Mouse (Mus musculus) adrenal gland, postnatal 36 days (tissue): Measurements from ENCODE around the gene Adgrl2. TPM values are rescaled to one million over a fixed set of nuclear protein-coding genes. Genes with fewer than 3 reads are reported as not detected.

Source experiments
- DNase-seq, 2 experiments: peaks; one replicate each; pipeline ENCODE4 v3.0.0; 2021; ENCODE audit warnings: mixed read lengths in 1 of 2
- long read RNA-seq, 2 experiments: library from polyadenylated mRNA; stranded (forward); transcript quantifications; one replicate each; pipeline ENCODE4 v2.0.0; 2021; ENCODE audit warnings: borderline sequencing depth in 2 of 2
- total RNA-seq, 2 experiments: library from RNA; stranded (reverse); gene quantifications; 2 replicates each; pipeline ENCODE4 v1.2.3; 2021

The Adgrl2 gene
- 10 to 100 TPM; 71.9 to 94.9 TPM for total RNA-seq
- long read RNA-seq, experiment 1, partial matches to known transcripts = 2 of 6 reads
- long read RNA-seq, experiment 1, other reads (novel, unspliced or antisense) = 3 of 6 reads
- long read RNA-seq, experiment 2, partial matches to known transcripts = 0 of 3 reads
- long read RNA-seq, experiment 2, other reads (novel, unspliced or antisense) = 3 of 3 reads

DNA sequence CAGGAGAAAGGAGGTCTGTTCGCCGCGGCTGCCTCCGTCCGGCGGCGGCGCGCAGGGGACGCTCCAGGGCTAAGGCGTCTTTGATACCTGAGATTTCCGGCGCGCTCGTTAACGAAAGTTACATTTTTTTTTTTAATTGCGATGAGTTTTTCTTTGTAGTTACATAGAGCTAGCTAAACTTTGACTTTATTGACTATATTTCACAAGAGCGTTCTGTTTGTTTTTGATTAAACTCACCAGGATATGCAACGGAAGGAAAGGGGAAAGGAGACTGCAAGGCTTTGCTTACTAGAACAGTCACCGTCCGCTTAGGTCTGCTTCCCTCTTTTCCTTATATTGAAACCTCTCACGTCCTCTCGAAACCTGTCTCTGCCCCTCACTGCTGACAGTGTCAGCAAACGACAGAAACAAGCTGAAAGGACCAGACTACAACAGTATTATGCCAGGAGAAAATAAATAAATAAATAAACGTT is at the start of gene Adgrl2:
Adgrl2 (minus strand) TSS at position 25 of the 473 bp plus-strand sequence.
- DNase-seq = no peak

- DNase-seq = no peak
These were observed 48.4 kb upstream of the Adgrl2 start for GRCm38 (mm10) chr3:149038771-149039170.

DNA sequence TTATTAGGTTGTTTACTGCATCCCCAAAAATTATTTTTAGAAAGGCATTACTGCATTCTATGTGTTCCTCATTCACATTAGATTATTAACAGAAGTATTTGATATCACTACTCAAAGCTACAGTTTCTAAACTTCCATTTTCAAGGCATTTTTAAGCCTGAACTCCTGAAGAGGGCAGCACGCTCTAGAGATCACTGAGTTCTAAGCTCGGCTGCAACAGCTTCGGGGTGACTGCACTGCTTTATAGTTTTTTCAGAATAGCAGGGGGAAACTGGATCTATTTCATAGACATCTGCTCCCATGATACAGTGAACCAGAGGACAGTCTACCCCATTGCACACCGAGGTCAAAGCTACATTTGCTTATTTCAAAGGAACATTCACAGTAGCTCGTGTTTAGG is 29.6 kb upstream of the Adgrl2 start:
- DNase-seq = no peak

DNA sequence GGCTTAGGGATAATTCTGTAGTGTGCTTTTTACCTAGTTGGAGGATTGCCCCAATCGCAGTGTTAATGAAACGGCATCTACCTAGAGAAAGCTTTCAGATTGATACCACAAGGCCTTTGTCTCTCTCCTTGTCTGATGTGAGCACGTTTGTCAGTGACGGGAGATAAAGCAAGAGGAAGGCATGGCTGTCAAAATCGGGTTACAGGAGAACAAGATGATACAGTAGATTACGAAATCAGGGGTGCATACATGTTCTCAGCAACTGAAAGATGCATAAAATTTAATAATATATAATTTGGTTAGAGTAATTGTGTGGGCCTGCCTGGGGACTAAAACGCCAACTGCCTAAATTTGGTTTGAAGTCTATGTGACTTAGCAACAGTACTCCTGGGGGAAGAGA is 19.0 kb upstream of the Adgrl2 start:
- DNase-seq = no peak

DNA sequence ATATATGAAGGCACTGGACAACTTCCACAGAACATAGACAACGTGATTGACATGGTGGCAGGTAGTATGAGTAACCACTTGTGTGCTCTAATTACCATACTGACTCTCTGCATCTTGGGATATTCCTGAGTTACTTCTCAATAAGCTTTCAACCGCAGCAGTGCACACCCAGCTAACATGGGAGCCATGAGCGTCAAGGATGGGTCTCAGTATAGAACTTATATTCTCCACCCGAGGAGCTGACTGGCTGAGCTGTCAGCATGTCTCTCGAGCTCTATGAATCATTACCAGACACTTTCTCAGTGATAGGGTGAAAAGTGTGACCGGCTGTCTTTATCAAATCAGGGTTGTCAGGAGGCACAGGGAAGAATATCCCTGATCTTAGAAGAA is 18.3 kb upstream of the Adgrl2 start:
- DNase-seq = no peak

- DNase-seq = no peak
These were observed 17.7 kb upstream of the Adgrl2 start for GRCm38 (mm10) chr3:149007860-149008633.

DNA sequence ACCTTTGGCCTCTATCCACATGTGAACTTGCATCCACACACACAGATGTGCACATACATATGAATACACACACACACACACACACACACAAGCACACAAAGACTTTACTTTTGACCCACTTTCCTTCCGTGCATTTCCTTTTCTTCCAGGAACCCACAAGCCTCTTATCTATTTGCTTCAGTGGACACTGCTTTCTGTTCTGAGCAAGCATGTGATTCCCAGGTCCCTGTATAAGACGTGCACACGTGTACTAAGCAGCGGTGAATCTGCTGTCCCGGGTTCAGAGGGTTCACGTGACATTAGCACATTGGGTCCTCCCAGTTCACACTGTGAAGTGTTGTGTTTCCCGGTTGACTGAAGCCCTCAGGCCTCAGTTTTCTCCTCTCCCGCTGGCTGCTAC is 11.0 kb upstream of the Adgrl2 start:
- DNase-seq = no peak

- no peak for DNase-seq
These were observed 8.3 kb upstream of the Adgrl2 start for GRCm38 (mm10) chr3:148998661-148999060.

DNA sequence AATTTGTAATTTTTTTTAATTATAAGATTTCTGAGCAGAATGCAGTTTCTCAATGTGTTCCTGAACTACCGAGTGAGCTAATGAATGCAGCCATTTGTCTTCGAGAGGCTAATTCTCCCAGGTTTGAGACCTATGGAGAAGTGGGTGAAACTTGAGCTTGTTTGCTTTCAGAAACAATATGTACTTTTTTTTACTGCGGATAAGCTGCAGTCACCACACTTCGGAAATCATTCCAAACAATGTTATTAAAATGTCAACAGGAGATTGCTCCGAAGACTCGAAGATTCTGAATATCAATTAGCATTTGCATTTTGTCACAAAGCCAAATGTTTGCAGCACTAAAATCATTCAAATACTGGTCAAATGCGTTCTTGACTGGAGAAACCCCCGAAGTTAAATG is 701 bp upstream of the Adgrl2 start:
- no peak for DNase-seq

- peak; percentile 76 to 83 for DNase-seq
These were observed 381 bp downstream of the Adgrl2 start for GRCm38 (mm10) chr3:148989818-148990530.

GRCm38 (mm10) chr3:148988996-148989817 is 1.1 kb downstream of the Adgrl2 start:
- peak; percentile 90 to 93 for DNase-seq

DNA sequence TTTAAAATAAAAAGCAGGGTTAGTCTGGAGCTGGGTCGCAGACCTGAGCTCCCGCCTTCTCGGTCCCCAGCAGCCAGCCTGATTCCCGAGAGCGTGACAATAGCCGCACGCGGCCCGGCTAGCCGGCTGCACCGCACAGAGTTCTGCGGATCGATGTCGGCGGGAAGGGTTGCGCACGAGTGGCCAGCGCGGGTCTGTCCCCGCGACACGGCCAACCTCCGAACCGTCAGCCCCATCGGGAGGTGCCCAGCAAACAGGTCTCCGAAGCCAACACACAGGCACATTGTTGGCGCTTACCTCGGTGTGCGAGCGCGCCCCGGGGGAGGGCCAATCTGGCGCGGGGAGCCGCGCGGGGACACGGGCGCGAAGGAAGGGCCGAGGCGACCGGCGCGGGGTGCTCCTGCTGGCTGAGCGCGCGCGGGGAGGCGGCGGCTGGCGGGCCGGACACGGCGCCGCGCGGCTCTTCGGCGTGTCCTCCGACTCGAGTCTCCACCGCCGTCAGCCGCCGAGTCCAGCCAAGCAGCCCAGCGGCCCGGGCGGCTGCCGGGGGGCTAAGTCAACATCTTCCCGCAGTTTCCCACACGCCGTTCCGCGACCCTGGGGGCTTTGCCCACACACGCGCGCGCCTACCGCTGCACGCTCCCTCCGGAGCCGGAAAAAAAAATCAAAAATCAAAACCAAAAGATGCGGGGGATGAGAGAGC is 1.9 kb downstream of the Adgrl2 start:
- DNase-seq = peak; percentile 63 to 69

DNA sequence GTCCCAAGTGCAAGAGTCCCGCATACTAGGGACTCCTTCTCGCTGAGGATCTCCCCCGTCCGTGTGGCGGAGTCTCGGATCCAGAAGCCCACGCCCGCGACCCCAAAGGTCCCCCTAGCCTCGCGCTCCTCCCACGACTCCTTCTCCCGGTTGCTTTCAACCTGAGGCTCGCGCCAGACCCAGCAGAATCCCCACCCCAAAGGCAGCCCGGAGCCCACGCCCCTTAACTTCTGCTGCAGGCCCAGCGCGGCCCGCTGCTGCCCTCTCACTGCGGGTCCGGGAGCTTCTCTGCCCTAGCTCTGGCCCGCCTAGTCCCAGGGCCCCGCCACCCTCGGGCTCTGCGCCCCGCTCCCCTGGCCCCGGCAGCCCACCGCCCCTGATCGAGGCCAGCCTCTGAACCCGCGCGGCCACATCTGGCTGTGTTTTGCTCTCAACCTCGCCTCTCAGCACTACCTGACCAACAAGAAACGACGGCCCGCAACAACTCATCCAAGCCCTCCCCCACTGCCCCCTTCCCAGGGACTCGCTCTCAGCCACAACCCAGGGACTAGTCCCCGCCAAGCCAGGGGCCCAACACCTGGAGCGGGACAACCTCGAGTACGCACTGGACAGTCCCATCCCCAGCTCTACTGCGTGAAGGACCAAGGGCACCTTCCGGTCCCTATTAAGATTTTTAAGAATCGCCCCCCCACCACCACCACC is 2.6 kb downstream of the Adgrl2 start:
- DNase-seq = peak; percentile 90 to 93

- DNase-seq = peak; percentile 32 to 55
These were observed 3.3 kb downstream of the Adgrl2 start for GRCm38 (mm10) chr3:148986894-148987590.

DNA sequence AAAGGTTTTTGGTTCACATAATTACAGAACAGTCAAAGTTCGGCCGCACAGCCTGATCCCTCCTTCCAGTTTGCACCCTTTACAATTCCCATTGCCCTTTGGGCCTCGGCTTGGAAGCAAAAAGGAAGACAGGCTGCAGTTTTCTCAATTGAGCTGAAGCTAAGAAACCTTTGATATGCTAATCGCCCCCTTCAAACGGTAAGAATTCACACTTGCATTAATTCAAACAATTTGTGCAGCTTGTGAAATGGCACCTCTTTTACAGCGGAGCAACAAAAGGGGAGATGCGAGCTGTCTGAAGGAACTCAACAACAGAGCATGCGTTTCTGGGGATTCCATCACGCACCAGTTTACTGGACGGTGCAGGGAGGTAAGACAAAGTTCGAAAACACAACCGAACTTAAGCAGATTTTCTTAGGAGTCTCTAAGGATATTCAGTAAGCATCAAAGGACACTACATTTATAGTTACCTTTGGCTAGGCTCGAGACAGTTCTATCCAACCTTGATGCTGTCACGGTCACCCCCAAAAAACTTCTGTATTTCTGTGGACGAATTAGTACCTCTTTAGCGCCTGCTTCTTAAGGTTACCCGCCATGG is 4.0 kb downstream of the Adgrl2 start:
- peak in 1 of 2 experiments; percentile 28 for DNase-seq

DNA sequence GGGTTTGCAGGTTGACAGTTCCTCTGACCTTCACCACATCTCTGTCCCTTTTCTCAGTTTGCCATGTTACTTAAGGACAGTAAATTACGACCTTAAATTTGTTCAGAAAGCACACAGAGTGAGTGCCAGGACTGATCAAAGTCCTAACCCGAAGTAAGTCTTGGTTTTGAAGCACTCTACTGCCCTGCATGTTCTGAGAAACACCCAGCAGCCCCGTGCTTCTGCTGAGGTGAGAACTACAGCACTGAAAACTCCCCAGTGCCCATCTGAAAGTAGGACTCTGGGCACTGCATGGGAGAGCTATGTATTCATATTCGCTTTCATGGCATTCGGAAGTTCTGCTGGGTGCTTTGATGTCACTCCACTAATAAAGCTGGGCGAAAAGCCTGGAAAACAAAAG is 6.0 kb downstream of the Adgrl2 start:
- DNase-seq = no peak

GRCm38 (mm10) chr3:148982370-148982769 is 8.0 kb downstream of the Adgrl2 start:
- no peak for DNase-seq

- peak in 1 of 2 experiments; percentile 5 for DNase-seq
These were observed 8.6 kb downstream of the Adgrl2 start for GRCm38 (mm10) chr3:148981776-148982175.

DNA sequence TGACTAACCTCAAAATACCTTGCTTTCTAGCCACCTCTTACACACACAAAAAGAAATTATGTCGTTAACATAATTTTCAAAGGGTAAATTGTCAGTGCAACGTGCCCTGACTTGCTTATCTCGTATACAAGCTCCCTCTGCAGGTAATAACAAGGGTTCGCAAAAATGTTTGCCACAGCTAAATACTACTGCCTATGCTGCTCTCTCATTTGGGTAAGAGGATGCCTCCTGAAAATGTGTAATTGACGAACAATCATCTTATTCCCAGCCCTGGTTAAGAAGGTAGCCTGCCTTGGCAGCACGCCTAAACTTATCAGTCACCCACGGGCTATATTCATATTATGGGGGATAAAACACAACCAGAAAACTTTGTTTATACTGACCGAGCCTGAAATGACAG is 11.8 kb downstream of the Adgrl2 start:
- DNase-seq = no peak

DNA sequence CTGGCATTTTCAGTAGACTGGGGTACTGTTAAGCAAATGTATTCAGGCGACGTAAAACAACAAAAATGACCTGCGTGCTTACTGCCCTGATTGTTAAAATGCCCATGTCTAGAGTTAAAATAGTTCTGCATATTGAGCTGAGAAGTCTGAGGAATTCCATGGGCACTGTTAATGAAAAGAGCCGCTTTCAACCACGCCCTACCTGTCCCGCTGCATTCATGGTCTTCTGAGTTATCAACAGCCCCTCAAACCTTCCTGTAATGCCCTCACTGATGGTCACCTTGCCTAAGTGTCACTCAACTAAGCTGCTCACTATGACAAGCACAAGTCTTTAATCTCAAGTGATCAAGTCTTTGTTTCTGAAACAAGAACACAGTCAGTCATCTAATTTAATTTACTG is 12.5 kb downstream of the Adgrl2 start:
- no peak for DNase-seq
